Mouse (Mus musculus) embryonic facial prominence, embryonic 12.5 days (tissue): ENCODE data around the gene Pbx3. TPM values are rescaled to one million over a fixed set of nuclear protein-coding genes. Genes with fewer than 3 reads are reported as not detected.

Source experiments
- ATAC-seq: fragments of 200-750 bp; cut with Nextera tagmentation; 2 replicates; pipeline ENCODE4 v1.8.0; 2017; ENCODE audit not compliant: insufficient number of reproducible peaks, insufficient read depth, low FRiP score, low TSS enrichment
- H3K27ac ChIP-seq: fragments of 300-500 bp; sonication (generic); 2 replicates; pipeline ENCODE4 v1.5.1; 2016; ENCODE audit warnings: mild to moderate bottlenecking
- H3K27me3 ChIP-seq: fragments of 300-500 bp; sonication (generic); 2 replicates; pipeline ENCODE4 v1.6.1; 2016; ENCODE audit warnings: mild to moderate bottlenecking, moderate library complexity
- H3K36me3 ChIP-seq: fragments of 300-500 bp; sonication (generic); 2 replicates; pipeline ENCODE4 v1.6.1; 2016; ENCODE audit warnings: mild to moderate bottlenecking
- H3K4me1 ChIP-seq: fragments of 300-500 bp; sonication (generic); 2 replicates; pipeline ENCODE4 v1.6.1; 2016
- H3K4me2 ChIP-seq: fragments of 300-500 bp; sonication (generic); replicated peaks from 2 replicates; pipeline ENCODE4 v1.6.1; 2016; ENCODE audit warnings: mild to moderate bottlenecking, moderate library complexity
- H3K4me3 ChIP-seq: fragments of 300-500 bp; sonication (generic); 2 replicates; pipeline ENCODE4 v1.5.1; 2016; ENCODE audit warnings: mild to moderate bottlenecking
- H3K9ac ChIP-seq: fragments of 300-500 bp; sonication (generic); 2 replicates; pipeline ENCODE4 v1.6.1; 2016; ENCODE audit warnings: mild to moderate bottlenecking, moderate library complexity
- H3K9me3 ChIP-seq: fragments of 300-500 bp; sonication (generic); 2 replicates; pipeline ENCODE4 v1.6.1; 2016; ENCODE audit warnings: mild to moderate bottlenecking, moderate library complexity
- WGBS: fragments of 180-500 bp; shearing (Covaris S2); methylation state at CpG from one replicate; pipeline ENCODE4 v1.1.7; 2016; 5-methylcytosine and 5-hydroxymethylcytosine counted together
- polyA plus RNA-seq: library from polyadenylated mRNA; unstranded; fragments of >200 nt; fragmentation: Nextera tagmentation; extraction: Ambion mirVana; gene quantifications from 2 replicates; pipeline ENCODE4 v1.2.1, GENCODE M21; 2016

The Pbx3 gene
- polyA plus RNA-seq, 1 experiment from 2014 or later: 36.8 TPM

GRCm38 (mm10) chr2:34135316-34135715, 237.6 kb downstream of the Pbx3 start:
- Histone ChIP-seq H3K36me3 (no peaks in the 10 kb centered on the region), H3K4me2 (no peak overlapping the region), H3K9ac (no peak overlapping the region), H3K4me1 (no peaks in the 10 kb centered on the region), H3K4me3 (no peak overlapping the region), H3K9me3 (no peaks in the 10 kb centered on the region), H3K27me3 (no peaks in the 10 kb centered on the region), H3K27ac (no peak overlapping the region)
- 69% methylated on average over 7 of the region's 7 CpGs for WGBS
- ATAC-seq: no peak

GRCm38 (mm10) chr2:34132751-34133150, 240.2 kb downstream of the Pbx3 start:
- no peak for ATAC-seq
- Histone ChIP-seq H3K4me3 (no peak overlapping the region), H3K27me3 (no peaks in the 10 kb centered on the region), H3K4me1 (no peaks in the 10 kb centered on the region), H3K4me2 (no peak overlapping the region), H3K9ac (no peak overlapping the region), H3K9me3 (no peaks in the 10 kb centered on the region), H3K36me3 (no peaks in the 10 kb centered on the region), H3K27ac (no peak overlapping the region)
- 78% methylated on average over 1 of the region's 1 CpGs for WGBS

- Histone ChIP-seq H3K4me3 (no peak overlapping the region), H3K4me1 (no peaks in the 10 kb centered on the region), H3K36me3 (no peaks in the 10 kb centered on the region), H3K27ac (no peak overlapping the region), H3K9me3 (no peaks in the 10 kb centered on the region), H3K9ac (no peak overlapping the region), H3K4me2 (no peak overlapping the region), H3K27me3 (no peaks in the 10 kb centered on the region)
- ATAC-seq: no peak
- 51% methylated on average over 13 of the region's 13 CpGs for WGBS
Observed at GRCm38 (mm10) chr2:34129674-34130267, 243.2 kb downstream of the Pbx3 start.

- Histone ChIP-seq H3K36me3 (no peaks in the 10 kb centered on the region), H3K27me3 (no peaks in the 10 kb centered on the region), H3K4me1 (no peaks in the 10 kb centered on the region), H3K9me3 (no peaks in the 10 kb centered on the region), H3K27ac (no peak overlapping the region), H3K4me3 (no peak overlapping the region), H3K4me2 (no peak overlapping the region), H3K9ac (no peak overlapping the region)
- WGBS: 89% methylated on average over 1 of the region's 1 CpGs
- no peak for ATAC-seq
Observed at GRCm38 (mm10) chr2:34127871-34128270, 245.1 kb downstream of the Pbx3 start.

- Histone ChIP-seq H3K27ac (no peak overlapping the region), H3K4me1 (no peaks in the 10 kb centered on the region), H3K36me3 (no peaks in the 10 kb centered on the region), H3K9me3 (no peaks in the 10 kb centered on the region), H3K4me2 (no peak overlapping the region), H3K27me3 (no peaks in the 10 kb centered on the region), H3K9ac (no peak overlapping the region), H3K4me3 (no peak overlapping the region)
- WGBS: 65% methylated on average over 12 of the region's 12 CpGs
- no peak for ATAC-seq
Observed at GRCm38 (mm10) chr2:34123896-34124295, 249.0 kb downstream of the Pbx3 start.

Other genes starting within 250 kb of the Pbx3 start
- gene Mapkap1, start 33.6 kb upstream of the Pbx3 start, polyA plus RNA-seq: 116 and 122 TPM in 2 replicates